Mouse (Mus musculus) hematopoietic stem cell, adult 5-6 weeks (primary cell): ENCODE measurements around the gene Grik4. TPM values are rescaled to one million over a fixed set of nuclear protein-coding genes. Genes with fewer than 3 reads are reported as not detected.

Experiments used
- ATAC-seq, 2 experiments: fragments of 125-278 bp in 1 of 2; replicated peaks in 1 of 2; 2 replicates each; pipeline ENCODE4 v1.8.0; 2016 to 2017; ENCODE audit warnings: inconsistent platforms in 2 of 2, mild to moderate bottlenecking in 2 of 2, moderate number of reproducible peaks in 2 of 2, low read depth in 1 of 2, moderate TSS enrichment in 1 of 2; ENCODE audit not compliant: low FRiP score in 2 of 2, poor library complexity in 2 of 2, severe bottlenecking in 2 of 2, insufficient read depth in 1 of 2, low TSS enrichment in 1 of 2
- total RNA-seq: library from RNA; stranded (forward); fragments of 172-1452, 232-1000 nt; gene quantifications from 2 replicates; pipeline ENCODE4 v1.2.3, GENCODE M21; 2017

Gene Grik4
- total RNA-seq, 1 experiment from 2014 or later: not detected

DNA sequence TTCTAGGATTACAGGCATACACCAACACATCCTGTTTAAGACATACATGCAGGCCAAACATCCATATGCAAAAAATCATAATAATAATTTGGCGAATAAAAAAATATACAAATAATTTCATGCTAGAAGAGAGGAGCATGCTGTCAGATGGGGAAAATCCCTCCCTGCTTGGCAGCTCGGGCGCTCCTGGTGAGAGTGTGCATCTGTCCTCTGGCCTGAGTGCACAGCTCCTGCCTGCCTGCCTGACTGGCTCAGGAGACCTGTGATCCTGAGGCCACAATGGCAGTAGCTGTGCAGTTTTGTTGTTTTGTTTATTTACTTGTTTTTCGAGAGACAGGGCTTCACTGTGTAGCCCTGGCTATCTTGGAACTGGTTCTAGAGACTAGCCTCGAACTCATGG is 100.0 kb downstream of the Grik4 start:
- ATAC-seq: no peak

DNA sequence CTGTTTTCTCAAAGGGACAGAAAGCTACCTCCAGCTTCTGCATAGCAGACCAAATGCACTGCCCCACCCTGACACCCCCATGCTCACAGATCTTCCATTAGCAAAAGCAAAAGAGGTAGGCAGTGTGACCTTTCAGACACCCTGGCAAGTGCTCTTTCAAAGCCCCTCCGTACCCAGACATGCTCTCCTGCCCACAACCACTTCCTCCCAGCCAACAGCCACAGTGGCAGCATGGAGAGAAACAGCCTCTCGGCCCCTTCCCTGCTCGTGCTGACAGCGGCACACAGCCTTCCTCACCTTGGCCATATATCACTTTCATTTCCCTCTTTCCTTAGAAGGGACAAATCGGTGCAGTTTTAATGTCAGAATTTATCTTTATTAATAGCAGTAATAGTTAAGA is 106.0 kb downstream of the Grik4 start:
- ATAC-seq: peak; percentile 82 to 89

DNA sequence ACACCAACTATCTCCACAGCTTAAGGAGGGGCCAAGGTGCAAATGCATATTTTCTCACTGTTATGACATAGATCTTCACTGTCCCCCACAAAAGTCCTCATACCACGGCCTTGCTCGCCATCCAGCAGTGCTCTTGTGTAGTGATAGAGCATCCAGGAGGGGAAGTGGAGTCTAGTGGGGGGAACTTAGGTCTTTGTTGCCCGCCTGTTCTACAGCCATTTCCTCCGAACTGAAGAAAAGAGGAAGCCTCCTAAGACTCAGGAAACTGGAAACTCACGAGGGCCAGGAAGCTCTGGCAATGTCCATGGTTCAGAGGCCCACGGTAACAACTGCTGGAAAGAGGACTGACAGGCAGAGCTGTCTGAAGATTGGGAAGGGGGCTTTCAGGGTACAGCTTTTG is 106.8 kb downstream of the Grik4 start:
- peak in 1 of 2 experiments; percentile 12; a peak in 1 of 4 replicates for ATAC-seq

DNA sequence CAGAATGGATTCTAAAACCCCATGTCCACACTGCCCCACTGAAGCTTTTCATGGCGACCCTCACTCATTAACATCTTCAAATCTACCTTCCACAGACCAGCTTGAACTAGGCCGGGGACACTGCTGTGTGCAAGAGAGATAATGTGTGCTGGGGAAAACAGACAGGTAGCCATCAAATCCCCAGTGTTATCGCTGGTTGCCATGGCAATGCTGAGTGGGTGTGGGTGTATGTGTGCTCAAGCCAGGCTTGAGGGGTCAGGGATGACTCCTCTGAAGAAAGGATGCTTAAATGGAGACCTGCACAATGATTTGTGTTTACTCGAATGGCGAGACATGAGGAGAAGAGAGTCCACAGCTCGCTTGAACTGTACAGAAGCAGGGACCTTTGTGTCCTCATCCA is 112.7 kb downstream of the Grik4 start:
- ATAC-seq: no peak

DNA sequence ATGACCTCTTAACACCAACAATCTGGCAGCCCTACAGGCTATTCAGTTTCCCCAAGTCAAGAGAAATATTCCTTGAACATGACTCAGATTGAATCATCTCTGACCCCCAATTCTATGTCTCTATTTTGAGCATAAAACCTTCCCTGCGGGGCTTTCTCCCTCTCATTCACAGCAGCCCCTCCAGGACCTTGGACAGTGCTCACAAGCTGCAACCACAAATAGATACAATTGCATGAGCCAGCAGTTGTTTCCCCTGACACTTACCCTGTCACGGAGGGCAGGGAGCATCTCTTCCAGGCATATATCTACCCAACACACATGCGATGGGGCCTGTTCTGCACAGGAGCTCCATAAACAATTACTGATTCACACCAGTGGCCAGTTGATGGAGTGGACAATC is 125.0 kb downstream of the Grik4 start:
- ATAC-seq: 0 out of 4 replicates have a peak, but pooled peaks of 1 of the 2 experiments have one; percentile 36

DNA sequence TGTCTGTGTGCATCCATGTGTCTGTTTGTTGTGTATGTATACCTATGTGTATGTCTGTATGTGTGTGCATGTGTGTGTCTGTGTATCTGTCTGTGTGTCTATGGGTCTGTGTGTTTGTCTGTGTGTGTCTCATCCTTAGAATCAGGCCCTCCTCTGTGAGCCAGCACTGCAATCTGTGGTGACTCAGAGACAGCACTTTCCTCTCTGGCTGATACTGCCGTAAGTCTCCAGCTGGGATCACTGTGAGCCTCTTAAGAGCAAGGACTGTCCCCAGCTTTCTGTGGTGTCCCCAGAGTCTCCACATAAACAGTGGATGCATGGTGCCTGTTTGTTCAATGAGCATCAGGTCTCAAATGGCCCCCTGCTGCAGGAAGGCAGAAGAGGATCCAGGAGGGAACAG is 127.5 kb downstream of the Grik4 start:
- no peak for ATAC-seq

DNA sequence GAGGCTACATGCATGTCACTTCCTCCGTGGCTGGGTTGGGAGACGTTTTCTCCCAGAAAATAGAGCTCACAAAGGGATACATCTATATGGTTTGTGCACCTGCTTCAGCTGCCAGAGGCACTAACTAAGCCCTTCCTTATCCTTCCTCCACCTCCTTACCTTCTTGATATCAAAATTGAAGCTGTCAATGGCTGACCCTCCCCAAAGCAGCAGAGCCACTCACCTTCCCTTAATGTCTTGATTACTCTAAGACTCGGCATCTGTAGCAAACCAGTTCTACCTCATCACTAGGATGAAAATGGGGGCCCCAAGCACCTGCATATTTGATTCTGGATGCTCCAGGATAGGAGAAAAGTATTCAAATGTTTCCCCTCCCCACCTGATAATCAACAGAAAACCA is 135.1 kb downstream of the Grik4 start:
- ATAC-seq: no peak

DNA sequence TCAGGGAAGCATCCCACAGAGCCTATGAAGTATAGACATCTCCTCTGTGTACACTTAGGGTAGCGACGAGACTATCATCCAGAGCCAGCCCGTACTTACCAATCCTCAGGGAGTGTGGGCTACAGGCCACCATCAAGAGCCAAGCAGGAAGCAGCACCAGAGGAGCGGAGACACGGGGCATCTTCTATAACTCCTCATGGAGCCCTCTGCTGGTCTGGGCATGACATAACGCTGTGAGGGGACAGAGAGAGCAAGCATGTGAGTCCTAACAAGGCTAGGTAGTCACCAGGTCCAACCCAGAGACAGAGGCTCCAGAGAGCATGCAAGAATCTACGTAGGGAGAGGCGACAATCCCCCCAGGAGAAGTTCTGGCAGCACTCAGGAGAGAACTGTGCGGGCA is 135.9 kb downstream of the Grik4 start:
- 0 out of 4 replicates have a peak, but pooled peaks of 1 of the 2 experiments have one; percentile 48 for ATAC-seq

DNA sequence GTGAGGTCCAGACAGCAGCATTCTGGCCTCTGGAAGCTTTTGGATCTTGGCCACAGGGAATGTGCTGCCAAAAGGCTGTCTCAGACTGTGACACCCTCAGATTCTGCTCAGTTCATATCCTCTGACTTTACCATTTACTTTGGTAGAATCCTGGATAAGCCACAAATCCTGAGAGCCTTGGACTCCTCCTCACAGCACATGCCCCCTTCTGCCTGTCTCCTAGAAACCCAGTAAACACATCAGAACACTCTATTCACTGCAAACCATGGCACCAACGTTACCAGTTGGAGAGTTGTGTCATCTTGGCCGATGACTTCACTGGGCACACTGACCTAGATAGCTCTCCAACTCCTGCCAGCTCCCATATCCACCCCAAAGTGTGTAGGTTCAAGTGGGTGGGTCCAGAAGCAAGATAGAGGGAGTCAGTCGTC is 141.2 kb downstream of the Grik4 start:
- no peak for ATAC-seq

DNA sequence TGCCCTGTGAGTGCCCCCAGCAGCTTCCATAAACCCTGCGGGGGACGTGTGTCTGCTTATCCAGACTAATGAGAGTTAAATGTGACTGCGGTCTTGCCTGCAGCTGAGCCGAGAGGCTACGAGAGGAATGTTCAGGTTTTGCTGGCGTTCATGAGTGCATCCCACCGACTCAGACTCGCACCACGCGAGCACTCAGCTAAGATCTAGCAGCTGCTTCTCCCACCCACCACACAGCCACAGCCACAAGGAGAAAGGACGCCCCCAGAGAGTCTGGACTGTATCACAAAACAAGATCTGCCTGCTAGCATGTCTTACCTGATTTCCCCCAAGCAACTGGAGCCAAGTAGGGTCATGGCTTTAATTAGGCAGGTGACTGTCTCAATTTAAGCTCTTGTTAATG is 142.4 kb downstream of the Grik4 start:
- ATAC-seq: no peak

DNA sequence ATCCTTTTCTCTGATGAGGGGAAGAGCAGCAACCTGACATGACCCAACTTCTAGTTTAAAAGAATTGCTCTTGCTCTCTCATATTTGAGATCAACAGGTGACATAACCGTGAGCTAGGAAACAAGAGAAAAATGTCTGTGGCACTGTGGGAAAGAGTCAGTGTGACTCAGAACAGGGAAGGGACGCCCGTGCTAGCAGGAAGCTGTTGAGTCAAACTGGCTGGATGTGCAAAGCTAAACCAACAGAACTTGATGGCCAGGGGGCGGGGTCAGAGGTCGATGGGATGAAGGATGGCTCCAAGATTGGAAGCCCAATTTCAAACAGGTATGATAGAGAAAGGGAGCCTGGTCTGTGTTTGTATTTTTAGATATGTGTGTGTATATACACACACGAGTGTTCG is 144.2 kb downstream of the Grik4 start:
- ATAC-seq: no peak

DNA sequence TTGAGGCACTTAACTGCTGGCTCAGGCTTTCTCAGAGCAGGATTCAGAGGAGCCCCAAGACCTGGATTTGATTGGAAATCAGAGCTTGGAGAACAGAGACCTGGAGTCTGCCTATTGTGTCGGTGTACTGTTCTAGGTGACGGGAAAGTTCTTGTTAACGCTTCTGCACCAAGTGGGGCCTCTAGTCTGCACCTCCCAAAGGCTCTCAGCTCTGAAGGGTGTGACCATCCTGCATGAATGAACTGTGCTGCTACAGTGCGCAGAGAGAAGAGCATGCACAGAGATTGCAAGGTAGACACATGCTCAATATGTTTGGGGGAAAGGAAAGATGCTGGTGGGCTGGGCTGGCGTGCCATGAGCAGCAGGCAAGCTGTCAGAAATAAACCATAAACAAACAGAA is 144.6 kb downstream of the Grik4 start:
- no peak for ATAC-seq

DNA sequence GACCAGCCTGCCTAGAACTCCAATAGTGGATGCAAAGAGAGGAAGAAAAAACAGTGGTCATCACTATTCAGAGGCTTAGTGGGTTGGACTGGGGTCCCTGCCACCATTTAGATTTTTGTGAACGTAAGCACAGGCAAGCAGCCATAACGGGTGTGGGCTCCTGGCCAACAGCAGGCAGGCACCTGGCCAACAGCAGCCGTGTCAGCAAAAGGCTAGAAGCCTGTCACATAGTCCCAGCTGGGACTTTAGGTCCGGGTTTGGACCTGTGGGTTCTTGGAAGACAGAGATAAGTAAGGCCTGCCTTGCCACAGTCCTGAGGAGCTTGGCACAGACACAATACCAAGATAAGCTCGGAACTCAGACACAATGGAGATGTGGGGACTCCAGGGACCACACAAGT is 145.1 kb downstream of the Grik4 start:
- ATAC-seq: peak; percentile 18 to 35; a peak in 1 of 4 replicates

DNA sequence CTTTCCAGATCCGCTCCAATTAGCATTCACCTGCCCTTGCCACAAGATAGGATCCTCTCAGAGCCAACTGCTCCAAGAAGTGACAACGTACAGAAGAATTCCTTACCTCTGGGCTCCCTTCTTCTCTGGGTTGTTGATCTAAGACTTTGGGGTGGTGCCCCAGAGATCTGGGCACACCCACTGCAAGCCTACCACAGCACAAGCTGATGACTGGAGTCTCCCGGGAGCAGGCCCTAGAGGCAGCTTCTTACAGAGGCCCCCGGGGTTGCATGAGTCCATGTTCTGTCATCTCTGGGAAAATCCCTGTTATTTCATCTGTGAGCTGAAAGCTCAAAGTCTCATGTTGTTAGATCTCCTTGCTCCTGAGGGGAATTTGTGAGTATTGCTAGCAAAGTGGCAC is 146.0 kb downstream of the Grik4 start:
- ATAC-seq: no peak

DNA sequence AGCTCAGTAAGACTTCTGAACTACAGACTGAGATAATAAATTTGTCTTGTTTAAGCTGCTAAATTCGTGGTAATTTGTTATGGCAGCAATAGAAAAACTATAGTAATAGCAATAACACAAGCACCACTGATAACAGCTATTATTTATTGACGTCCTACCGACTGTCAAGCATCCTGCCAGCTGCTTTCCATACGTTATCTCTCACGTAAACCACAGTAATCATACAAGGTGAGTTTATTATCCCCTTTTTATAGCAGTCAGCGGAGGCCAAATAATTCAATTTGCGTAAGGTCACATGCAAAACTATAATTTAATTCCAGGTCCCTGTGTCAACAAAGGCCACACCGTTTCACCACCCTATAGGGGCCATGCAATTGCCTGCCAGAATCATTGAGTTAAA is 147.0 kb downstream of the Grik4 start:
- no peak for ATAC-seq

DNA sequence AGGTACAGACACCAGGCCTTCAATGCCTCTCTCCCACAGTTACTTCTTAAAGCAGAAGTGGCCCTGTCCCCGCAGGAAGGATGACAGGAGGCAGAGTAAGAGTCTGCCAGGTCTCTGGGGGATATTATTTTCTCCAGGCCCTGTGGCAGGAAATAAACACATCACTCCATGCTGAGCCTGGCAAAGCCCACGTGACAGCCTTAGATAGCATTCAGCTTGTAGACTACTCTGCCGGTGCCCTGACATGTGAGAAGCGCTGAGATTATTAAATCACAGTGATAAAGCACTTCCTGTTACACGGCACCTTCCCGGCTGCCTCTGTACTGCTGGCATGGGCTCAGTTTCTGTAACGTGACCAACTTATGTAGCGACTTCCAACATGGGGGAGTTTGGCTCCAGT is 148.4 kb downstream of the Grik4 start:
- ATAC-seq: peak; percentile 26 to 55

DNA sequence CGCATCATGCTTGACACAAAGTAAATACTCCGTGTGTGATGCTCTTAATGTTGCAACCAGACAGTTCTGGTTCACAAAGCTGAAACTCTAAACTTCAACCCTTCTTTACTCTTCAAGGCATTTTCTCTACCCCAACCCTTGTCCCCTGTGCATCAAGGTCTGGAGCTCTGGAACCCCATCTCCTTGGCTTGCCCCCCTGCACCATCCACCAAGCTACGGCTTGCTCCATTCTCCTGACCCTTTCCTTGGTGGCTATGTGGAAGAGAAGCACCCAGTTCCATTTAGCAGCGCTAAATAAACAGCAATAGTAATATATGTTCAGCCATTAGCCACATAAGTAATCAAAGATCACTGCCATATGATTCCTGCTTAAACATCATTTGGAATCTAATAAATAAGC is 150.3 kb downstream of the Grik4 start:
- no peak for ATAC-seq

DNA sequence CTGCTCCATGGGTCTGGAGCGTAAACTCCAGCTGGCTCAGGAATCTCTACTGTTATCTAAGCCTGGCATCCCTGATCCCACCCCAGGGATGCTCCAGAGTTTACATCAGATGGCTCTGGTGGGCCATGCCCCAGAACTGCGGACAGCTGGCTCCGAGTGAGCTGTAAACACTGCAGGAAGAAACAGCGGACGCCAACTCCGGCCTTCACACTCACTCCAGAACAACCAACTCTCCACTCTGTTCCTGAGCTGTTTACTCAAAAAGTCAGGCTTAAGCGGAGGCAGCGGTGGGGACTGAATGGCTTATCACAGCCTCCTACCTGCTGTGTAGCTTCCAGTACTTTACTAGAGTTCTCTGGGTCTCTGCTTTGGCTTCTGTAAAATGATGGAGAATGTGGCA is 150.7 kb downstream of the Grik4 start:
- no peak for ATAC-seq

DNA sequence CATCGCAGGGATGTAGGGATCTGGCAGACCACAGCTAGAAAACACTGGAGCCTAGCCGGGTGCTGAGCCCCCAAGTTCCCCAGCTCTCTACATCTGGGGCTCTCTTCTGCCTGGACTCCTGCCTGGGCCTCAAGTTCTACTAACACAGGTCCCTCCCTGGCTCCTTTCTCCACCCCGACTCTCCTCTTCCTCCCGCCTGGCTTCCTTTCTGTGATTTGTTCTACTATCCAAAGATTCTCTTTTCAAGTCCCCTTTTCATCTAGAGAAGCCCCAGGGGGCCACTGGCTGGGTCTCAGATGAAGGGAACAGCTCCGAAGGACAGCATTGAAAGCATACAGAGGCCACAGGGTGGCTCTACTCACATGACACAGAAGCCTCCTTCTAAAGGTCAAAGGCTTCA is 151.9 kb downstream of the Grik4 start:
- no peak for ATAC-seq

DNA sequence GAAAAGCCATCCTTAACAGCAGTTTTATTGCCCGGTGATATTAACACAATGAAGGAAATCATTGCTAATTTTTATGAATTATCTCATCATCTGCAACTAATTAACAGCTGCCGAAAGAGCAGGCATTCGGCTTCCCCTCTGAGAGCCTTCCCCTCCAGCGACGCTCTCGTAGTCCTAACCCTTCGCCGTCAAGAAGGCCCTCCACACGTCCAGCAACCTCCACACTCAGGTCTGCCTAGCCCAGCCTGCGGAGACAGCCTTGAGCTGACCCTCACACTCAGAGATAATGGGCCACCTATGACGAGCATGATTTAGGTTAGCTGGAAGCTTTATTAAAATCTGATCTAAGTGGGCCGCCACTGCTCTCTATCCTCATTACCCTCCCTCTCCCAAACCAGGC is 152.5 kb downstream of the Grik4 start:
- no peak for ATAC-seq
